Mouse (Mus musculus): ENCODE measurements around the gene Vps29.

DNA sequence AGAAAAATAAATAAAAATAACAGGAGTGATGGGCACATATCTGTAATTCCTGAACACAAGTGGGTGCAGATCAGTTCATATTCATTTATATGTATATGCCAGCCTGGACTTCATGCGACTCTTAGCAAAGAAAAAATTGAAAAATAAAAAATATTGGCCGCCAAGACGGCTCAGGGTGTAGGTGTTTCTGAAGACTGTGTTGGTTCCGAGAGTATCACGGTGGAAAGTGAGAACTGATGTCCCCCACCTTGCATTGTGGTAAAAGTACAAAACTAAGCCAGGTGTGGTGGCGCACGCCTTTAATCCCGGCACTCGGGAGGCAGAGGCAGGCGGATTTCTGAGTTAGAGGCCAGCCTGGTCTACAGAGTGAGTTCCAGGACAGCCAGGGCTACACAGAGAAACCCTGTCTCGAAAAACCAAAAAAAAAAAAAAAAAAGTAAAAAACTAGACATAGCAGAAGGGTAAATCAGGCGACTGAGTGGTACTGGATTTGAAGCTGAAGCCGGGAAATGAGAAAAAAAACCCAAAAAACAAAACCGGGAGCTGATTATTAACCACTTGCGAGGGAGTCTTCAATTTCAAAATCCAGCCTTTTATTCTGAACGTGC is 37.1 kb downstream of the Vps29 start:
- TF ChIP-seq POLR2A (IDR thresholded peaks at IDR 0.05; ENCODE audit: insufficient read depth, low read depth, low read length): no peak
- TF ChIP-seq CTCF (IDR thresholded peaks at IDR 0.05): no peak
- TF ChIP-seq EP300 (IDR thresholded peaks at IDR 0.05; ENCODE audit: insufficient read depth, low read depth, low read length): no peak

Data from heart, adult 2 months (tissue).